Mouse (Mus musculus): ENCODE measurements around the gene Srd5a3.

GRCm38 (mm10) chr5:76179171-76179570, 39.1 kb downstream of the Srd5a3 start:
- TF ChIP-seq CTCF (IDR thresholded peaks at IDR 0.05; ENCODE audit: borderline replicate concordance, control insufficient read depth, extremely low read depth, insufficient read depth, low read length, poor library complexity) (no peak), POLR2A (IDR thresholded peaks at IDR 0.05; ENCODE audit: control insufficient read depth, extremely low read depth, insufficient read depth, low read length, poor library complexity) (no peak)

All from thymus, adult 2 months (tissue).